Mouse (Mus musculus) hindbrain, embryonic 13.5 days (tissue): ENCODE results near the gene Pdf. TPM values are rescaled to one million over a fixed set of nuclear protein-coding genes. Genes with fewer than 3 reads are reported as not detected.

Experiments
- microRNA-seq: library from miRNA; unstranded; fragments of <30 nt; microRNA quantifications from one replicate; pipeline ENCODE4, GENCODE M21; 2016
- polyA plus RNA-seq: library from polyadenylated mRNA; unstranded; fragments of >200 nt; fragmentation: Nextera tagmentation; extraction: Ambion mirVana; gene quantifications from 2 replicates; pipeline ENCODE4 v1.2.1, GENCODE M21; 2015

The Pdf gene
- polyA plus RNA-seq, 1 experiment from 2014 or later, result 38.5 TPM

Small RNA genes lying within 50 kb of the gene (microRNA-seq; reads per million reads assigned to microRNA genes)
- 1.2 reads per million for gene Mir7075

Other genes with a start within 250 kb of the Pdf start
- gene Has3, start 178.4 kb downstream of the Pdf start, polyA plus RNA-seq, result 0.53 and 0.88 TPM in 2 replicates
- gene Utp4, start 155.0 kb downstream of the Pdf start, polyA plus RNA-seq, result 45.5 and 47.3 TPM in 2 replicates
- 5.9 and 7.9 TPM in 2 replicates for gene Sntb2, start 112.9 kb downstream of the Pdf start, polyA plus RNA-seq
- gene Vps4a, start 17.4 kb downstream of the Pdf start, polyA plus RNA-seq, result 139 and 143 TPM in 2 replicates
- 39.6 and 40.9 TPM in 2 replicates for gene Cog8, start 8.1 kb upstream of the Pdf start, polyA plus RNA-seq
- 73.7 and 77.6 TPM in 2 replicates for gene Nip7, start 8.3 kb upstream of the Pdf start, polyA plus RNA-seq
- not detected in 2 replicates for gene Tmed6, start 17.0 kb upstream of the Pdf start, polyA plus RNA-seq
- gene Terf2, start 47.9 kb upstream of the Pdf start, polyA plus RNA-seq, result 28.3 and 28.8 TPM in 2 replicates
- 102 TPM in 2 replicates for gene Cyb5b, start 102.0 kb upstream of the Pdf start, polyA plus RNA-seq
- 14.0 and 14.5 TPM in 2 replicates for gene Nfat5, start 244.9 kb upstream of the Pdf start, polyA plus RNA-seq